Mouse (Mus musculus) adipocyte (in vitro differentiated cells): ENCODE results near the gene Prn.

Experiments
- DNase-seq: peaks from one replicate; pipeline ENCODE4 v3.0.0-alpha.2; 2016; ENCODE audit warnings: low spot score

Gene Prn

GRCm38 (mm10) chr2:131906846-131907245, 2.9 kb upstream of the Prn start:
- DNase-seq: peak; percentile 95

GRCm38 (mm10) chr2:131907311-131907710, 2.4 kb upstream of the Prn start:
- no peak for DNase-seq

- peak; percentile 90 for DNase-seq
Observed at GRCm38 (mm10) chr2:131908351-131908861, 1.4 kb upstream of the Prn start.

- DNase-seq: no peak
Observed at GRCm38 (mm10) chr2:131908906-131909305, 851 bp upstream of the Prn start.

GRCm38 (mm10) chr2:131910847-131911246, 1.1 kb downstream of the Prn start:
- DNase-seq: no peak

GRCm38 (mm10) chr2:131911341-131911740, 1.6 kb downstream of the Prn start:
- peak; percentile 50 for DNase-seq

- no peak for DNase-seq
Observed at GRCm38 (mm10) chr2:131912526-131913258, 2.9 kb downstream of the Prn start.

- DNase-seq: no peak
Observed at GRCm38 (mm10) chr2:131932275-131932902, 22.6 kb downstream of the Prn start.

- no peak for DNase-seq
Observed at GRCm38 (mm10) chr2:131933013-131933412, 23.3 kb downstream of the Prn start.

GRCm38 (mm10) chr2:131933598-131933997, 23.8 kb downstream of the Prn start:
- peak; percentile 71 for DNase-seq

GRCm38 (mm10) chr2:131934243-131934642, 24.5 kb downstream of the Prn start:
- no peak for DNase-seq

GRCm38 (mm10) chr2:131935390-131936105, 25.8 kb downstream of the Prn start:
- peak; percentile 47 for DNase-seq

- DNase-seq: no peak
Observed at GRCm38 (mm10) chr2:131936410-131936809, 26.7 kb downstream of the Prn start.

- peak; percentile 76 for DNase-seq
Observed at GRCm38 (mm10) chr2:131939404-131940111, 29.8 kb downstream of the Prn start.

GRCm38 (mm10) chr2:131940506-131940905, 30.7 kb downstream of the Prn start:
- no peak for DNase-seq

- no peak for DNase-seq
Observed at GRCm38 (mm10) chr2:131941501-131941900, 31.7 kb downstream of the Prn start.

- DNase-seq: no peak
Observed at GRCm38 (mm10) chr2:131944370-131944769, 34.6 kb downstream of the Prn start.

GRCm38 (mm10) chr2:131945225-131945624, 35.5 kb downstream of the Prn start:
- DNase-seq: no peak

- no peak for DNase-seq
Observed at GRCm38 (mm10) chr2:131945765-131946164, 36.0 kb downstream of the Prn start.

- DNase-seq: no peak
Observed at GRCm38 (mm10) chr2:131946351-131946750, 36.6 kb downstream of the Prn start.

- no peak for DNase-seq
Observed at GRCm38 (mm10) chr2:131948156-131948555, 38.4 kb downstream of the Prn start.
